Mouse (Mus musculus): ENCODE measurements around the gene Popdc3.

GRCm38 (mm10) chr10:45324159-45324558 lies 146.3 kb downstream of the Popdc3 start:
- TF ChIP-seq POLR2A (IDR thresholded peaks at IDR 0.05; ENCODE audit: borderline replicate concordance, low read depth, low read length), result no peak
- TF ChIP-seq CTCF (IDR thresholded peaks at IDR 0.05; ENCODE audit: low read depth, low read length), result no peak

All from bone marrow macrophage, adult 2 months (primary cell).